Mouse (Mus musculus) cerebellum, adult (tissue): ENCODE data around the gene Lgr6.

Source experiments
- ATAC-seq: cut with Nextera tagmentation; 2 replicates; pipeline ENCODE4 v1.9.2; 2017; ENCODE audit warnings: mild to moderate bottlenecking, moderate library complexity, mixed read lengths; ENCODE audit not compliant: insufficient number of reproducible peaks, low FRiP score, low TSS enrichment

Lgr6 gene

GRCm38 (mm10) chr1:135019775-135020167 lies 85.3 kb downstream of the Lgr6 start:
- no peak for ATAC-seq

GRCm38 (mm10) chr1:135019087-135019774 lies 85.8 kb downstream of the Lgr6 start:
- no peak for ATAC-seq

GRCm38 (mm10) chr1:135017656-135018015 lies 87.4 kb downstream of the Lgr6 start:
- ATAC-seq = no peak

GRCm38 (mm10) chr1:135016907-135017655 lies 88.0 kb downstream of the Lgr6 start:
- ATAC-seq = no peak

GRCm38 (mm10) chr1:135014921-135015445 lies 90.1 kb downstream of the Lgr6 start:
- ATAC-seq = no peak

- ATAC-seq = no peak
Observed at GRCm38 (mm10) chr1:135012472-135012871, 92.6 kb downstream of the Lgr6 start.

GRCm38 (mm10) chr1:135011912-135012311 lies 93.2 kb downstream of the Lgr6 start:
- no peak for ATAC-seq

- ATAC-seq = no peak
Observed at GRCm38 (mm10) chr1:135009833-135010232, 95.2 kb downstream of the Lgr6 start.

- no peak for ATAC-seq
Observed at GRCm38 (mm10) chr1:135005696-135006095, 99.4 kb downstream of the Lgr6 start.

- no peak for ATAC-seq
Observed at GRCm38 (mm10) chr1:135003346-135003745, 101.7 kb downstream of the Lgr6 start.

GRCm38 (mm10) chr1:135000527-135000926 lies 104.5 kb downstream of the Lgr6 start:
- no peak for ATAC-seq

GRCm38 (mm10) chr1:134998231-134998630 lies 106.8 kb downstream of the Lgr6 start:
- no peak for ATAC-seq

GRCm38 (mm10) chr1:134997568-134997967 lies 107.5 kb downstream of the Lgr6 start:
- ATAC-seq = no peak

- no peak for ATAC-seq
Observed at GRCm38 (mm10) chr1:134996471-134996870, 108.6 kb downstream of the Lgr6 start.

- ATAC-seq = no peak
Observed at GRCm38 (mm10) chr1:134995954-134996353, 109.1 kb downstream of the Lgr6 start.

GRCm38 (mm10) chr1:134995437-134995836 lies 109.6 kb downstream of the Lgr6 start:
- ATAC-seq = no peak

- no peak for ATAC-seq
Observed at GRCm38 (mm10) chr1:134994739-134995138, 110.3 kb downstream of the Lgr6 start.

GRCm38 (mm10) chr1:134992046-134992645 lies 112.9 kb downstream of the Lgr6 start:
- no peak for ATAC-seq

- no peak for ATAC-seq
Observed at GRCm38 (mm10) chr1:134989372-134989771, 115.7 kb downstream of the Lgr6 start.

GRCm38 (mm10) chr1:134987962-134988341 lies 117.1 kb downstream of the Lgr6 start:
- ATAC-seq = no peak; the same call in 1 of the 2 replicates
